Mouse (Mus musculus) MEL (cell line): ENCODE measurements at regions not wholly inside any gene's neighbourhood (a gene's known extent, or its start where the extent isn't known, plus 50 kb on each side); places are given as distances from the start of the nearest gene placed in this dataset.

Experiments used
- CHD2 ChIP-seq: IDR thresholded peaks from 2 replicates; pipeline ENCODE4 v1.6.1; 2011; ENCODE audit warnings: low read length, improper control_type of control experiment
- CTCF ChIP-seq, 3 experiments: IDR thresholded peaks in 2 of 3; conservative IDR thresholded peaks in 1 of 3; 2 replicates each; pipeline ENCODE4 v1.5.1; 2011 to 2012; ENCODE audit warnings: low read length in 3 of 3, low read depth in 2 of 3, mild to moderate bottlenecking in 2 of 3, improper control_type of control experiment in 1 of 3, inconsistent platforms in 1 of 3, mixed read lengths in 1 of 3, moderate library complexity in 1 of 3; ENCODE audit not compliant: control insufficient read depth in 1 of 3, insufficient read depth in 1 of 3, poor library complexity in 1 of 3, severe bottlenecking in 1 of 3
- GABPA ChIP-seq: IDR thresholded peaks from 2 replicates; pipeline ENCODE4 v1.6.1; 2012; ENCODE audit warnings: low read depth, mild to moderate bottlenecking, inconsistent platforms, low read length, improper control_type of control experiment, moderate library complexity
- GATA1 ChIP-seq: IDR thresholded peaks from 2 replicates; pipeline ENCODE4 v1.6.1; 2011; ENCODE audit warnings: low read depth, low read length, improper control_type of control experiment
- JUND ChIP-seq: IDR thresholded peaks from 2 replicates; pipeline ENCODE4 v1.6.1; 2011; ENCODE audit warnings: low read depth, mild to moderate bottlenecking, improper control_type of control experiment, low read length
- POLR2A ChIP-seq, 2 experiments: IDR thresholded peaks; 2 replicates each; pipeline ENCODE4 v1.6.1; 2011 to 2012; ENCODE audit warnings: low read length in 2 of 2, mild to moderate bottlenecking in 2 of 2, control low read depth in 1 of 2, improper control_type of control experiment in 1 of 2, low read depth in 1 of 2, moderate library complexity in 1 of 2; ENCODE audit not compliant: control insufficient read depth in 1 of 2, insufficient read depth in 1 of 2, poor library complexity in 1 of 2
- TCF12 ChIP-seq: IDR thresholded peaks from 2 replicates; pipeline ENCODE4 v1.6.1; 2014; ENCODE audit warnings: low read depth, mild to moderate bottlenecking, inconsistent platforms, low read length, improper control_type of control experiment, moderate library complexity
- USF1 ChIP-seq: IDR thresholded peaks from 2 replicates; pipeline ENCODE4 v1.6.1; 2014; ENCODE audit warnings: low read depth, mild to moderate bottlenecking, inconsistent platforms, low read length, improper control_type of control experiment, moderate library complexity

DNA sequence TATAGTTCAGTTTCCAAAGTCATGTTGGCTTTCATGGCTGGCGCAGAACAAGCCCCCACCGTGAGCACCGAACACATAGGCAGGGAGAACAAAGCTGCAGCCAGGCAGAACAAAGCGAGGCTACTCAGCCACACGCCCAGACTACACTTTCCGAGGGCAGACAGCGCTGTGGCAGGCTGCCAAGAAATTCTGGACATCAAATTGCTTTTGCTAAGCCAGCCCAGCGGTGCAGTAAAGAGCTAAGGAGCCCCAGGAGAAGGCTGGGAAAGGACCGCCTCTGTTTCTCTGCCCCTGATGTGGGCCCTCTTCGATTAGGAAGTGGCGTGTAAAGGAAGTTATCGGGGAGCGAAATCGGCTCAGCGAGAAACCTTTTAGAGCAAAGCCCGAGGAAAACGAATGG, 139.3 kb upstream of the Bmper start:
- TF ChIP-seq GATA1 (no peak), CTCF (IDR thresholded peaks at IDR 0.05 in 2 of 3, conservative IDR thresholded peaks at IDR 0.05 in 1 of 3; ENCODE audit: control insufficient read depth in 1 of 3, insufficient read depth in 1 of 3, low read depth in 2 of 3, low read length in 3 of 3, poor library complexity in 1 of 3, severe bottlenecking in 1 of 3) (no peak), TCF12 (no peak), JUND (no peak), CHD2 (no peak), POLR2A (IDR thresholded peaks at IDR 0.05; ENCODE audit: control insufficient read depth in 1 of 2, insufficient read depth in 1 of 2, low read depth in 1 of 2, low read length in 2 of 2, poor library complexity in 1 of 2) (no peak), GABPA (no peak), USF1 (no peak)
